Mouse (Mus musculus): ENCODE measurements around the gene Gfpt2.

DNA sequence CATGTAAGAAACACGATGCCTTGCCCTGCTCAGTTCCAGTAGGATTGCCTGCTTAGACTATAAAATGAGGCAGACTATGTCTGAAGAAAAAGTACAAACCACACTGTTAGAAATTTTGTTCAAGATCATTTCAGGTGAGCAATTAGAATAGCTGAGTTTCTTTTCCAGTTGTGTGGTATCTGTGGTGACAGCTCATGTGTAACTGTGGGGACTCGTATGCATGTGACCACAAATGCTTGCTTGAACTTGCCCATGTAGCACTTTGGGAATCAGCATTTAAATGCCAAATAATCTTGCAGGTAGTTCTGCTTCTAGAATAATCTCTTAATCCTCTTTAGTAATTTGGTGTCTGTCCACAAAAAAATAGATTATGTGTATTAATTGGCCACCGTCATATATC lies 89.4 kb downstream of the Gfpt2 start:
- TF ChIP-seq POLR2A (IDR thresholded peaks at IDR 0.05; ENCODE audit: borderline replicate concordance, low read depth, low read length) (no peak), CTCF (IDR thresholded peaks at IDR 0.05; ENCODE audit: low read depth, low read length) (no peak)

Measured in bone marrow macrophage, adult 2 months (primary cell).